Mouse (Mus musculus) midbrain, postnatal 0 days (tissue): ENCODE results near the gene Limch1. TPM values are rescaled to one million over a fixed set of nuclear protein-coding genes. Genes with fewer than 3 reads are reported as not detected.

Experiments
- ATAC-seq: fragments of 200-750 bp; cut with Nextera tagmentation; 2 replicates; pipeline ENCODE4 v1.8.0; 2017; ENCODE audit warnings: moderate number of reproducible peaks, mild to moderate bottlenecking, moderate TSS enrichment, moderate library complexity; ENCODE audit not compliant: low FRiP score
- DNase-seq: peaks from one replicate; pipeline ENCODE4 v3.0.0-alpha.2; 2015; ENCODE audit warnings: low spot score
- H3K27ac ChIP-seq: fragments of 300-500 bp; sonication (generic); 2 replicates; pipeline ENCODE4 v1.5.1; 2014; ENCODE audit warnings: low read depth, mild to moderate bottlenecking, low read length, mixed read lengths
- H3K27me3 ChIP-seq: fragments of 300-500 bp; sonication (generic); 2 replicates; pipeline ENCODE4 v1.6.1; 2014; ENCODE audit warnings: low read length, control low read depth, mixed read lengths; ENCODE audit not compliant: insufficient read depth
- H3K36me3 ChIP-seq: fragments of 300-500 bp; sonication (generic); 2 replicates; pipeline ENCODE4 v1.6.1; 2014; ENCODE audit warnings: low read length, control low read depth, mixed read lengths; ENCODE audit not compliant: insufficient read depth
- H3K4me1 ChIP-seq: fragments of 300-500 bp; sonication (generic); 2 replicates; pipeline ENCODE4 v1.6.1; 2014; ENCODE audit warnings: mild to moderate bottlenecking, control low read depth, antibody characterized with exemption, low read length, mixed read lengths; ENCODE audit not compliant: insufficient read depth
- H3K4me2 ChIP-seq: fragments of 300-500 bp; sonication (generic); 2 replicates; pipeline ENCODE4 v1.6.1; 2014; ENCODE audit warnings: low read depth, mild to moderate bottlenecking, low read length, mixed read lengths; ENCODE audit not compliant: poor library complexity, severe bottlenecking
- H3K4me3 ChIP-seq: fragments of 300-500 bp; sonication (generic); 2 replicates; pipeline ENCODE4 v1.5.1; 2014; ENCODE audit warnings: low read depth, mild to moderate bottlenecking, low read length, moderate library complexity
- H3K9ac ChIP-seq: fragments of 300-500 bp; sonication (generic); replicated peaks from 2 replicates; pipeline ENCODE4 v1.6.1; 2014; ENCODE audit warnings: mild to moderate bottlenecking, low read length, moderate library complexity, mixed read lengths; ENCODE audit not compliant: poor library complexity, severe bottlenecking
- H3K9me3 ChIP-seq: fragments of 300-500 bp; sonication (generic); 2 replicates; pipeline ENCODE4 v1.6.1; 2016; ENCODE audit warnings: low read length, control low read depth
- CTCF ChIP-seq: IDR thresholded peaks from 2 replicates; pipeline ENCODE4 v1.5.1; 2016; ENCODE audit warnings: antibody characterized with exemption, mild to moderate bottlenecking
- WGBS: fragments of 180-500 bp; shearing (Covaris S2); extraction: QIAGEN DNeasy Blood & Tissue Kit; methylation state at CpG from one replicate; pipeline ENCODE4 v1.1.7; 2014; 5-methylcytosine and 5-hydroxymethylcytosine counted together
- polyA plus RNA-seq: library from polyadenylated mRNA; unstranded; fragments of >200 nt; fragmentation: Nextera tagmentation; extraction: Ambion mirVana; gene quantifications from 2 replicates; pipeline ENCODE4 v1.2.1, GENCODE M21; 2015
- total RNA-seq: library from RNA; depleted of rRNA; stranded (reverse); fragments of >200 nt; gene quantifications from 2 replicates; pipeline ENCODE4 v1.2.3, GENCODE M21; 2014

Gene Limch1
- total and polyA plus RNA-seq, 2 experiments from 2014 or later: 46.6 to 119 TPM

GRCm38 (mm10) chr5:66859506-66859905 lies 113.9 kb downstream of the Limch1 start:
- WGBS: 87% methylated on average over 3 of the region's 3 CpGs
- DNase-seq (no peak), ATAC-seq (no peak)
- H3K36me3 ChIP-seq: no peaks in the 10 kb centered on the region
- no peak overlapping the region for H3K27ac ChIP-seq
- H3K4me1 ChIP-seq: no peaks in the 10 kb centered on the region; the same call in 1 of the 2 replicates
- no peak overlapping the region for H3K4me3 ChIP-seq
- TF ChIP-seq CTCF: no peak
- H3K9me3 ChIP-seq: no peaks in the 10 kb centered on the region
- no peak overlapping the region for H3K9ac ChIP-seq
- H3K4me2 ChIP-seq: no peak overlapping the region
- H3K27me3 ChIP-seq: no peaks in the 10 kb centered on the region

DNA sequence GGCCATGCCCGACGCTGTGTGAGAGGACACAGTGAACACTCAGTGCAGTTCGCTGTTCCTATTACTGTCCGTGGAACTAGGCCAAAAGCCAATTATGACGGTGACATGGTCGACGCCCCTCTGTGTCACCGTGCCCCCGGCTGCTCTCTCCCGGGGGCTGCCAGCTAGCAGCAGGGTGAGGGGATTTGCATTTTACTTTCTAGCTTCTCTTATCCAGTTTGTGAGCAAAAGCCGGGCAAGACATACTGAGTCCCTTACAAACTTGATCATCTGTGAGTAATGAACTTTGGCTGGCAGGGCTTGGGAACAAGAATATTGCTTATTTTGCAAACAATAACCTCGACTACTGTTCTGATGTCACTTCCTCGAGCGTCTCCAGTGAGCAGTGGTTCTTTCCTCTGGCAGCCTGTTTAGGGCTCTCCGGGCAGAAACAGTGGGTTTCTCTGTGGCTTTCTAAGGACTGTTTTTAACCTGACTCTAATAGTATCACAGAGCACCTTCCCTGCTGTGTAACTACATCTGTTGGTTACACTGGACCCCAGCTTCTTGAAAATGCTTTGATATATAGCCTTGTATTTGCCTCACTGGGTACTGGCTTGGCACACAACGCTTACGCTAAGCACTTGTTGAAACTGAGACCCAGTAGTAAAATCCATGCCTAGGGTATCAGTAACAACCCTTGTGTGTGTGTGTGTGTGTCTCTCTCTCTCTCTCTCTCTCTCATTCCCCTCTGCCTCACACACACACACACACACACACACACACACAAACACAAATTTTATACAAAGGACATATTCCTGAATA lies 115.8 kb downstream of the Limch1 start:
- peak; percentile 68 for DNase-seq
- Histone ChIP-seq H3K9me3 (no peaks in the 10 kb centered on the region), H3K27ac (no peak overlapping the region), H3K4me2 (no peak overlapping the region), H3K4me1 (peaks cover 7% of the 10 kb centered on the region; the same call in 1 of the 2 replicates), H3K36me3 (no peaks in the 10 kb centered on the region), H3K27me3 (no peaks in the 10 kb centered on the region), H3K4me3 (no peak overlapping the region), H3K9ac (no peak overlapping the region)
- WGBS: 38% methylated on average over 17 of the region's 17 CpGs
- peak; percentile 41 for ATAC-seq
- TF ChIP-seq CTCF: no peak

GRCm38 (mm10) chr5:66862151-66862550 lies 116.5 kb downstream of the Limch1 start:
- H3K27me3 ChIP-seq: no peaks in the 10 kb centered on the region

GRCm38 (mm10) chr5:66865229-66865628 lies 119.6 kb downstream of the Limch1 start:
- no peaks in the 10 kb centered on the region for H3K27me3 ChIP-seq
- peak; percentile 65 for DNase-seq
- H3K36me3 ChIP-seq: no peaks in the 10 kb centered on the region
- TF ChIP-seq CTCF: no peak
- H3K4me2 ChIP-seq: no peak overlapping the region
- H3K4me1 ChIP-seq: peaks cover 7% of the 10 kb centered on the region; the same call in 1 of the 2 replicates
- no peaks in the 10 kb centered on the region for H3K9me3 ChIP-seq
- peak; percentile 70; the same call in 1 of the 2 replicates for ATAC-seq
- no peak overlapping the region for H3K4me3 ChIP-seq
- no peak overlapping the region for H3K9ac ChIP-seq
- H3K27ac ChIP-seq: peak overlapping the region; percentile 27
- WGBS: 32% methylated on average over 5 of the region's 5 CpGs

More at GRCm38 (mm10) chr5:66862151-66862550, 116.5 kb downstream of the Limch1 start:
- DNase-seq: peak; percentile 16
- no peak for TF ChIP-seq CTCF
- H3K9me3 ChIP-seq: no peaks in the 10 kb centered on the region
- H3K4me3 ChIP-seq: no peak overlapping the region
- no peak overlapping the region for H3K27ac ChIP-seq
- H3K9ac ChIP-seq: no peak overlapping the region
- 71% methylated on average over 4 of the region's 4 CpGs for WGBS
- peaks cover 7% of the 10 kb centered on the region; the same call in 1 of the 2 replicates for H3K4me1 ChIP-seq
- no peak for ATAC-seq
- H3K36me3 ChIP-seq: no peaks in the 10 kb centered on the region
- H3K4me2 ChIP-seq: no peak overlapping the region

GRCm38 (mm10) chr5:66866019-66866418 lies 120.4 kb downstream of the Limch1 start:
- H3K27me3 ChIP-seq: no peaks in the 10 kb centered on the region
- no peak overlapping the region for H3K9ac ChIP-seq
- 0 out of 2 replicates have a peak, but pooled peaks have one; percentile 19 for ATAC-seq
- H3K4me1 ChIP-seq: peaks cover 7% of the 10 kb centered on the region; the same call in 1 of the 2 replicates
- H3K9me3 ChIP-seq: no peaks in the 10 kb centered on the region
- H3K4me3 ChIP-seq: no peak overlapping the region
- TF ChIP-seq CTCF: no peak
- no peak overlapping the region for H3K4me2 ChIP-seq
- WGBS: 56% methylated on average over 8 of the region's 8 CpGs
- peak; percentile 87 for DNase-seq
- H3K27ac ChIP-seq: peak overlapping the region; percentile 27; the same call in 1 of the 2 replicates
- H3K36me3 ChIP-seq: no peaks in the 10 kb centered on the region

- H3K4me2 ChIP-seq: no peak overlapping the region
- no peak overlapping the region for H3K9ac ChIP-seq
- peaks cover 7% of the 10 kb centered on the region; the same call in 1 of the 2 replicates for H3K4me1 ChIP-seq
- H3K27me3 ChIP-seq: no peaks in the 10 kb centered on the region
- no peak overlapping the region for H3K27ac ChIP-seq
- 97% methylated on average over 4 of the region's 4 CpGs for WGBS
- no peaks in the 10 kb centered on the region for H3K9me3 ChIP-seq
- no peak overlapping the region for H3K4me3 ChIP-seq
- H3K36me3 ChIP-seq: peaks cover 3% of the 10 kb centered on the region; the same call in 1 of the 2 replicates
- TF ChIP-seq CTCF: no peak
- no peak for DNase-seq
- ATAC-seq: no peak
Observed at GRCm38 (mm10) chr5:66869545-66869944, 123.9 kb downstream of the Limch1 start.
